ENCODE assay signal across 8 mouse cellular contexts in genomic region chr11:117398191-117398590, GRCm38 (mm10).
"Had no signal": no experiment of that assay in that cellular context is flagged by ENCODE, and none has a peak within 500 bp of the region (broad histone marks: within the 10 kb centered on the region; RNA-seq: fewer than 3 reads in every experiment).

No protein-coding gene starts in this region.

- H3K9ac ChIP-seq: kidney, embryonic 15.5 days; limb, embryonic 13.5 days; liver, embryonic 14.5 days; neural tube, embryonic 13.5 days; stomach, embryonic 15.5 days had no signal

- ATAC-seq: inflammation-experienced regulatory T-cells, adult 6 months had no signal

- H3K36me3 ChIP-seq: kidney, embryonic 15.5 days; limb, embryonic 13.5 days; neural tube, embryonic 13.5 days; stomach, embryonic 15.5 days had no signal

- DNase-seq: retina, postnatal 1 day; right cerebral cortex, postnatal 14 days had no signal

- H3K27ac ChIP-seq: kidney, embryonic 15.5 days; limb, embryonic 13.5 days; liver, embryonic 14.5 days; neural tube, embryonic 13.5 days; stomach, embryonic 15.5 days had no signal

- H3K4me2 ChIP-seq: kidney, embryonic 15.5 days; limb, embryonic 13.5 days; neural tube, embryonic 13.5 days; stomach, embryonic 15.5 days had no signal

- H3K9me3 ChIP-seq: kidney, embryonic 15.5 days; limb, embryonic 13.5 days; neural tube, embryonic 13.5 days; stomach, embryonic 15.5 days had no signal

- H3K4me3 ChIP-seq: kidney, embryonic 15.5 days; limb, embryonic 13.5 days; neural tube, embryonic 13.5 days; stomach, embryonic 15.5 days had no signal
